Mouse (Mus musculus) embryonic fibroblast, embryonic 13.5 days (primary cell): Measurements from ENCODE around the gene Trim52.

Source experiments
- CTCF ChIP-seq: IDR thresholded peaks from 2 replicates; pipeline ENCODE4 v1.5.1; 2011; ENCODE audit warnings: mild to moderate bottlenecking, control low read depth, low read length, moderate library complexity, borderline replicate concordance; ENCODE audit not compliant: insufficient read depth
- POLR2A ChIP-seq: IDR thresholded peaks from 2 replicates; pipeline ENCODE4 v1.6.1; 2011; ENCODE audit warnings: low read depth, mild to moderate bottlenecking, control low read depth, low read length, moderate library complexity

- TF ChIP-seq CTCF (no peak), POLR2A (no peak)
These were observed 70.9 kb downstream of the Trim52 start for GRCm38 (mm10) chr14:106176879-106177278.
